Mouse (Mus musculus) MEL (cell line): ENCODE measurements around the gene Zkscan7.

ENCODE experiments used
- CTCF ChIP-seq, 3 experiments: IDR thresholded peaks in 2 of 3; conservative IDR thresholded peaks in 1 of 3; 2 replicates each; pipeline ENCODE4 v1.5.1; 2011 to 2012; ENCODE audit warnings: low read length in 3 of 3, low read depth in 2 of 3, mild to moderate bottlenecking in 2 of 3, improper control_type of control experiment in 1 of 3, inconsistent platforms in 1 of 3, mixed read lengths in 1 of 3, moderate library complexity in 1 of 3; ENCODE audit not compliant: control insufficient read depth in 1 of 3, insufficient read depth in 1 of 3, poor library complexity in 1 of 3, severe bottlenecking in 1 of 3
- MXI1 ChIP-seq: IDR thresholded peaks from 2 replicates; pipeline ENCODE4 v1.6.1; 2011; ENCODE audit warnings: mild to moderate bottlenecking, low read depth, low read length, improper control_type of control experiment
- POLR2A ChIP-seq, 2 experiments: IDR thresholded peaks; 2 replicates each; pipeline ENCODE4 v1.6.1; 2011 to 2012; ENCODE audit warnings: low read length in 2 of 2, mild to moderate bottlenecking in 2 of 2, control low read depth in 1 of 2, improper control_type of control experiment in 1 of 2, low read depth in 1 of 2, moderate library complexity in 1 of 2; ENCODE audit not compliant: control insufficient read depth in 1 of 2, insufficient read depth in 1 of 2, poor library complexity in 1 of 2
- POLR2AphosphoS5 ChIP-seq: IDR thresholded peaks from 2 replicates; pipeline ENCODE4 v1.6.1; 2012; ENCODE audit warnings: low read depth, borderline replicate concordance, mild to moderate bottlenecking, inconsistent platforms, low read length, moderate library complexity, mixed read lengths
- TAL1 ChIP-seq: IDR thresholded peaks from 2 replicates; pipeline ENCODE4 v1.6.1; 2012; ENCODE audit warnings: mild to moderate bottlenecking, inconsistent platforms, low read length, moderate library complexity, mixed read lengths
- USF1 ChIP-seq: IDR thresholded peaks from 2 replicates; pipeline ENCODE4 v1.6.1; 2014; ENCODE audit warnings: low read depth, mild to moderate bottlenecking, inconsistent platforms, low read length, improper control_type of control experiment, moderate library complexity

DNA sequence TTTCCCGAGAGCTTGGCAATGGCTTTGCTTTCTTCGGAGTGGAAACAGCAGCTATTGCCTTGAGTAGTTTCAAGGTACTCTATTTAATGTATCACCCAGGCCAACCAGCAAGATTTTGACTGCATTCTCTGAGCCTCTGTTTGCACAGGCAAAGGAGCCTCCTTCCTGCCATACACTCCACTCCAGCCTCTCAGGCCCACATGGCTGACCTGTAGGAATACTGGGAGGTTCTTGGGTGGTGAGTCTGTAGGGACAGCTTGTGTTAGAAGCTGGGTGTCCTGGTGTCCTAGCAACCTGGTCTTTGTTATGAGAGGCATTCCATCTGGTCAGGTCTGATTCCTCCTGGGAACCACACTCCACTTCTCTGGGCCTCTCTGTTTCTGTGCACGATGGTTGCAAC lies 41.7 kb upstream of the Zkscan7 start, which contains the start of gene Gm35549:
- TF ChIP-seq CTCF (IDR thresholded peaks at IDR 0.05 in 2 of 3, conservative IDR thresholded peaks at IDR 0.05 in 1 of 3; ENCODE audit: control insufficient read depth in 1 of 3, insufficient read depth in 1 of 3, low read depth in 2 of 3, low read length in 3 of 3, poor library complexity in 1 of 3, severe bottlenecking in 1 of 3) (no peak), POLR2A (IDR thresholded peaks at IDR 0.05; ENCODE audit: control insufficient read depth in 1 of 2, insufficient read depth in 1 of 2, low read depth in 1 of 2, low read length in 2 of 2, poor library complexity in 1 of 2) (no peak), TAL1 (no peak), USF1 (no peak), POLR2AphosphoS5 (no peak), MXI1 (no peak)
